Mouse (Mus musculus): Measurements from ENCODE around the gene Ubap1.

Gene Ubap1

DNA sequence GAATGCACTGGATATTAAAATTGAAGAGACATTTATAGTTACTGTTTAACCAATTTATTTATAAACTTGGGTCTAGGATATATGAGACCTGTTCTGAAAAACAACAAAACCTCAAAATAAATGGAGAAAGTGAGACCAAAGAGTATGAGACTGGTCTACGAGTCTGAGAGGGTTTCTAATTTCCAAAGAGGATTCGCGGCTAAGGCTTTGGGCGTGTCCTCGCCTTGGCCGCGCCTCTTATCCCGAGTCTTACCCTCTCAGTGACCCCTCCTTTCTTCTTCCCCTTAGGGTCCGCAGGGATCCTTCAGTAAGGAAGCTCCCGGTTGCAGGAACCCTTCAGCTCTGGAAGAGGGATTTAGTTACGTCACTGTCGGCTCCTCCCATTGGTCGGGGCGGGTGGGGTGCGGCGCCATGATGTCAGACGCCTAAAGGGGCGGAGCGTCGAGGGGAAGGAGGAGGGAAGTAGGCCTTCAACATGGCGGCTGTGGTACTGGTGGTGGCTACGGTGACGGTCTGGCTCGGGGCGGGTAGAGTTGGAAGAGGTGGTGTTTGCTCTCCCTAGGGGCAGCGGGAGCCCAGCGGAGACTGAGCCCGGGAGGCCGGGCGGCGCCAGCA, at the start of gene Ubap1:
Gene Ubap1, plus strand, starts transcription at position 413 of the 615 bp plus-strand sequence.
- peak; percentile 99 for DNase-seq (ENCODE audit: inconsistent ontology term)

DNA sequence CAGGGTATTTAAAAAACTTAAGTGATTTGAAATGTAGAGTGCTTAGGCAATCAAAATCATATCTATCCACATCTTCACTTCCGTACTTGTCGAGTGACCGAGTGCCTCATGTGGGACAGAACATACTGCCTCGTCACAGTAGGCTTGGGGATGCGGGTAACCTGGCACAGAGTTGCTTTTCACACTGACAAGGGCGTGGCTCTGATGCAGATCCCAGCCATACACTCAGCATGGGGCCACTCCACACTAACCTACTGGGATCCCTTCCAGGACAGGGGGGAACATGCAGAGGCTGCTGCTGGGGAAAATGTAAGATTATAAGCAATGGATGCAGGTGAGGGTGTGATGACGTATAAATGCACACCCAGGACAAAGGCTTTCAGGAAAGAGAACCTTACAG, 45.1 kb upstream of the Ubap1 start:
- no peak for DNase-seq (ENCODE audit: inconsistent ontology term)

- DNase-seq (ENCODE audit: inconsistent ontology term), result no peak
Observed at GRCm38 (mm10) chr4:41304302-41304701, 44.5 kb upstream of the Ubap1 start.

- no peak for DNase-seq (ENCODE audit: inconsistent ontology term)
Observed at GRCm38 (mm10) chr4:41307406-41307805, 41.4 kb upstream of the Ubap1 start.

- no peak for DNase-seq (ENCODE audit: inconsistent ontology term)
Observed at GRCm38 (mm10) chr4:41310567-41311563, 37.9 kb upstream of the Ubap1 start.

DNA sequence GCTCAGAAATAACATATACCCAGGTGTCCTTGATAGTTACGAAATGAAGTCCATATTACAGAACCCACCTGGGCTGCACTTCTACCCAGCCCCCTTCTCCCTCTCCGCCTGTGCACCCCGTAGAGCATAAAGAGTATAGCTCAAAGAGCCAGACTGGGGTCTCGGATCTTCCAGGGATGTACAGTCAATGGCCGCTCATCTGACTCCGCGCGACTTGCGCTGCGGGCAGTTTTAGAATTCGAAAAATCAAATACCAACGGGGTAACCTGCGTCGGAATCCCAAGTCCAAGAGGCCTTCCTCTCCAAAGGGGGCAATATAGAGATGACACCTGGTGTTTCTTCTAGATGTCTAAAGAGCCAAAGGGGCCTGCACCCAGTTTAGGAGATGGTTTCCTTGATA, 35.1 kb upstream of the Ubap1 start:
- DNase-seq (ENCODE audit: inconsistent ontology term), result no peak

DNA sequence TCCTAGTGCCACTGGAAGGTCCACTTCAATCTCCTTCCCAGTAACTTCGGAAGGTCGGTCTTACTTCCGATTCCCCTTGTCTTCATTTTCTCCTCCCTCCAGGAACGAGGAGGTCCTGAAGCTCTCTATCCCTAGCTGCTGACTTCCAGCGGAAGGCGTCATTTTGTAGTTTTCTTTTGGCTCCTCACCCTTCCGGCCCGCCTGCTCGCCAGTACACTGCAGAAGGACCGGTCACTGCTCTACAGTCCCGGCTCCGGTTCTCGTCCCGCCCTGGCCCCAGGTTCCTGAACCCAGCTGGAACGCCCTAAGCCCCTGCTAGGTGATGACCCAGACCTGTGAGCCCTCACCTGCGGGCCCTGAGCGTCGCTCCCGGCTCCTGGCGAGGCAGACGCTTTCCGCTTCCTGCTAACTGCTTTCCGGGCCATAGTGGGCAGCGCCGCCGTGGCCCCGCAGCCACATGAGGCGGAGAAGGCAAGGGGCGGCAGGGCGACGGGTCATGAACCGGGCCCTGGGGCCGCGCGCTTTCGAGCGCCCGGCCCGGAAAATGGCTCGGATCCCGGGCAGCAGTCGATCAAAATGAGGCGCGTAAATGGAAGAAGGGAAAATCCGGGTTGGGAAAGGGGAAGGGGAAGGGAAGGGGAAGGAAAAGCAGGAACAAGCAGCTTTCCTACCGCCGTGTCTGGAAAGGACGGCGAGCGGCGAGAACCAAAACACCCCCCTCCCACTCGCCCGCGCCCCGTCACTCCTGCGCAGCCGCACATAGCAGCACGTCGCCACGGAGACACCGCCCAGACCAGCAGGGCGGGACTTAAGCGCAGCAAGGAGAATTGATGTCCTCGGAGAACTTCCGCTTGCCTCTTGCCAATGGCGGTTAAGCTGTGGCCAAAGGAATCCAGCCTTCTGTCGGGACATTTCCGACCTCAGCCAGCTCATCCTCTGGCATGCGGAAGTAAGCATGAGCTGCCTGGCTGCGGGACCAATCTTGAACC, 34.4 kb upstream of the Ubap1 start, which contains the start of gene Dcaf12:
Gene Dcaf12, minus strand, starts transcription at position 749 of the 989 bp plus-strand sequence.
- DNase-seq (ENCODE audit: inconsistent ontology term), result peak; percentile 98

DNA sequence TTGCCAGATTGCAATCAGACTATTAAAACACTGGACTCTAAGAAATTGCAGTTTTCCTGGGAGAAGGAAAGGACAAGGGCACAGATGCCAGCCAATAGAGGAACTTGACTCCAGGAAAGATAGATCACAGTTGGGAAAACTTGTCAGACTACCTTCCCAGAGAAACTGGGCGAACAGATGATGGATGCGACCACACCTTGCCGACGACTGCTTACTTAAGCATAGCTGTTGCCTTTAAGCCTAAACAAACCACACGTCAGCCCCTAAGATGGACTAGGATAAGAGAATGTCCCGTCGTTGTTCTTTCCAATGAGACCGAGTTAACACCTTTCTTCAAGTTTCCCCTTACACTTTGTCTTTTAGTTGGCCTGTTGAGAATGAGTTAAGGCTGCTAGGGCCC, 33.6 kb upstream of the Ubap1 start:
- DNase-seq (ENCODE audit: inconsistent ontology term), result no peak

GRCm38 (mm10) chr4:41318267-41318666, 30.5 kb upstream of the Ubap1 start:
- no peak for DNase-seq (ENCODE audit: inconsistent ontology term)

- no peak for DNase-seq (ENCODE audit: inconsistent ontology term)
Observed at GRCm38 (mm10) chr4:41320971-41321370, 27.8 kb upstream of the Ubap1 start.

DNA sequence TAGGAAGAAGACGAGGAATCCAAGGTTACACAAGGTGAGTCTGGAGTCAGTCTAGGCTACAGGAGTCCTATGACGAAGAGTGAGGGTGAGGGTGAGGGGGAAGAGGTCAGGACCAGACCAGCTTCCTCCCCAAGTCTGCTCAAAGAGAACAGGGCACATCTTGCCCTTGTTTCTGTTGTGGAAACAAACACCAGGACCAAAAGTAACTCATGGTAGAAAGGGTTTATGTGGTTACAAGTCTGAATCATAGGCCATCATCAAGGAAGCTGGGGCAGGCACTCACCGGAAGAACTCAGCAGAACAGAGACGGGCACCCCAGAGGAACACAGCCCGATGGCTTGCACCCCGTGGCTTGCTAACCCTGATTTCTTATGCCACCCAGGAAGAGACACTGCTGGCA, 21.9 kb upstream of the Ubap1 start:
- DNase-seq (ENCODE audit: inconsistent ontology term), result no peak

GRCm38 (mm10) chr4:41329481-41329880, 19.3 kb upstream of the Ubap1 start:
- no peak for DNase-seq (ENCODE audit: inconsistent ontology term)

DNA sequence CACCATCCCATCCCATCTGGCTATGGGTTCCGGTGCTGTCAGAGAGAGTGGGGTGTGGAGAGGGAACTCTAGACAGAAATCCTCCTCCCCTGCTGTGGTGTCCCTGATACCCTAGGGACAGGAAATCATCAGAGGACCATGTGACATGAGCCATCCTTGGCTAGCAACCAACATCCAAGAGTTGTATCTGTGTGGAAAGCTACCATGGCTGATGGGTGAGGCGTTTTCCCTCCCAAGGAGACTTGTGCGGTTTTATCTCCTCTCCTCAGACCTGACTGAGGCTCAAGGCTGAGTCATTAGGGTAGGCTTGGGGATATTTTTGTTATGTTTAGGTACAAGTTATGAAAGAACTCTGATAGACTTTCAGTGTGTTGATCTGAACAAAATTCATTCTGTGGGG, 17.7 kb upstream of the Ubap1 start:
- DNase-seq (ENCODE audit: inconsistent ontology term), result no peak

DNA sequence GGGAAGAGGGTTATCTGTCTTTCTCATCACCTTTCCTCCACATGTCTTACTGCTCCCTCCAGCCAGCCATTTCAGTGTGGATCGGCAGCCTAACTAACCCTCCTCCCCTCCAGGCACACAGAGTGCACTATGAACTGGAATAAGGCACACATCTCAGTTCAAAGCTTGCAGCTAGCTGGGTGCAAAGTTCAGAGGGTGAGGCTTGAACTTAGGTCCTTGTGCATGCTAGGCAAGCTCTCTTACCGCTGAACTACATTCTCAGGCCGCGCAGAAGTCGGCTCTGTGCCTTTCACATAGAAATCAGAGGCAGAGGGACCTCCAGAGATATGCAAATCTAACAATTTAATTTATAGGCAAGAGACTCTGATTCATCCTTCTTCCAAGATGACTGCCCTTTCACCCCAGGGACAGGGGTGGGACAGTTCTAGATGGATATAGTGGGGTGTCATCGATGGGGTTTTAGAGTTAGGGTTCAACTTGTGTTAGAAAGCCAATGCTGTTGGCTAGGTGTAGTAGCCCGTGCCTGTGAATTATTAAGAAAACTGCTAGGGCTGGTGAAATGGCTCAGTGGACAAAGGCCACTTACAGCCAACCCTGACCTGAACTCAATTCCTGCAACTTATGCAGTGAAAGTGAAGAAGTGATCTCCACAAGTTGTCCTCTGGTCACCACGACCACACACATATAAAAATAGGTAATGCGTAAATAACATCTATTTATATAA, 16.9 kb upstream of the Ubap1 start:
- DNase-seq (ENCODE audit: inconsistent ontology term), result no peak

GRCm38 (mm10) chr4:41336546-41336945, 12.2 kb upstream of the Ubap1 start:
- DNase-seq (ENCODE audit: inconsistent ontology term), result no peak

DNA sequence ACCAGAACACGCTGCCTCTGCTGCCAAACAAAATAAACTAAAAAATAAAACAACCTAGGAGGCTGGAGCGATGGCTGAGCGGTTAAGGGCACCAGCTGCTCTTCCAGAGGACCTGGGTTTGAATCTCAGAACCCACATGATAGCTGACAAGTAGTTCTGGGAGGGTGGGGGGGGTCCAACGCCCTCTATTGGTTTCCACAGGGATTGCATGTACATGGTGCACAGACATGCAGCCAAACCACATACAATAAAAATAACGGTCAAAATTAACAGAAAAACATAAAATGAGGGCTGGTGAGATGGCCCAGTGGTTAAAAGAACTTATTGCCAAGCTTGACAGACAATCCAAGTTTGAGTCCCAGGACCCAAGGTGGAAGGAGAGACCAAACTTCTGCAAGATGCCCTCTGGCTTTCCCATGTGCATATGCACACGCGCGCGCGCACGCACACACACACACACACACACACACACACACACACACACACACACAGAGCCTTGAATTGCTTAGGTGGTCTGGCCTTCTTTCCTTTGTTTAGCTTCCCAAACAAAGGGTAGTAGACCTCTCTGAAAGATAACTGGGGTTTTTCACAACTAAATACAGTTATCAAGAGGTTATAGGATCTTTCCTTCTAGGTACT, 7.8 kb upstream of the Ubap1 start:
- no peak for DNase-seq (ENCODE audit: inconsistent ontology term)

DNA sequence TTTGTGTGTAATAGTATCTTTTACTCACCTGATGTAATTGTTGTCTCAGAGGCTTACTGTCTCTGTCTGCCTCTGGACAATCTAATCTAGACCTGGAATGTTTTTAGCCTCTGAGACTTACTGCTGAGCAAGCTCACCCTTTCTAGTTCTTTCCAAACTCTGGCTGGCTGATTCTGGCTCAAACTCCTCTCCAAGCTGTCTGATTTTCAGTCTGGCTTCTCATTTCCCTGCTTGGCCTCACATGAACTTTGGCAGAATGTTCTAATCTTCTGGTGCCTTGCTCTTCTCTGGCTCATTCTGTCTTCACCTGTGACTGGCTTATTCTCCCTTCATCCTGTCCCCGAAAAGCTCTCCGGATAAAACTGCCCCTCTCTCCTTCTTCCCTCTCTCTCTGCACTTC, 2.8 kb upstream of the Ubap1 start:
- no peak for DNase-seq (ENCODE audit: inconsistent ontology term)

DNA sequence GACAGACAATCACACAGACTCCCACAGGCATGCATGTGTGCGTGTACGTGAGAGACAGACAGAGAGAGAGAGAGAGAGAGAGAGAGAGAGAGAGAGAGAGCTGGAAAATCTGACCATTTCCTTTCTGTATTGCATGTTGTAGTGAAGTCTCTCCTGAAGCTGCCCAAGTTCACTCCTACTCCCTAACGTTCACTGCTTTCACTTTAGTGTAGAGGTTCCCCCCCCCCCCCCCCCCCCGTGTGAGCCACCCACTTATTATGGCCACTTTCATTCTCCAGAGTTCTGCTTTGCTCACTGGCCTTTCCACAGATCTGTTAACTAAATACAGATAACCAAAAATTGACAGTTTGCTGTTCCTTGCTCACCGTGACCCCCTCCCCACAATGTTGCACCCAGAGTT, 957 bp upstream of the Ubap1 start:
- DNase-seq (ENCODE audit: inconsistent ontology term), result peak; percentile 52

DNA sequence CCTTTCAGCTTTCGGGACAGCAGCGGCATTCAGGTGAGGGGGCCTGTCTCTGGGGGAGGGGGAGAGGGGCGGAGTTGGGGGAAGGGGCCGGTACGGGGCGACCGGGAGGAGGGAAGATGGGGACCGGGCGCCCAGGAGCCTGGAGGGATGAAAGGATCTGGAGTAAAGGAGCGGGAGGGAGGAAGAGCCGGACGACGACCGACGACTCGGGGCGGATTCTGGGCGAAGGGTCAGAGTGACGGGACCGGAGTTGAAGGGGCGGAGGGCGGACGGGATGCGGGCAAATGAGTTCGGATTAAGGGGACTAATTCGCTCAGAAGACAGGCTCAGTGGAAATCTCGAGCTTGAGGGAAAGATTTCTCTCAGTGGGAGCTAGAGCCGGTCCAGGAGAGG, 399 bp downstream of the Ubap1 start:
- DNase-seq (ENCODE audit: inconsistent ontology term), result no peak

DNA sequence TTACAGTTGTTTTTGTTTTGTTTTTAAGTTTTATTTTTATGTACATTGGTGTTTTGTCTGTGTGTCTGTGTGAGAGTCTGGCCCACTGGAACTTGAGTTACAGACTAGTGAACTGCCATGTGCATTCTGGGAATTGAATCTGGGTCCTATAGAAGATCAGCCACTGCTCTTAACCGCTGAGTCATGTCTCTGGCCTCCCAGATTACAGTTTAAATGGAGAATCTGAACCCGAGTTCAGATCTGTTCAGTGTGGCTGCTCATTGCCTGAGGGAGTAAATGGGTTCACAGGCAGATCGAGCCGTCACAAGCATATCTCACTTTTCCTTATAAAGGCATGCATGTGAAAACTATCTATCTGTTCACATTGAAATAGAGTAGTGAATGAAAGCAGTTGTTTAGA, 4.0 kb downstream of the Ubap1 start:
- no peak for DNase-seq (ENCODE audit: inconsistent ontology term)

DNA sequence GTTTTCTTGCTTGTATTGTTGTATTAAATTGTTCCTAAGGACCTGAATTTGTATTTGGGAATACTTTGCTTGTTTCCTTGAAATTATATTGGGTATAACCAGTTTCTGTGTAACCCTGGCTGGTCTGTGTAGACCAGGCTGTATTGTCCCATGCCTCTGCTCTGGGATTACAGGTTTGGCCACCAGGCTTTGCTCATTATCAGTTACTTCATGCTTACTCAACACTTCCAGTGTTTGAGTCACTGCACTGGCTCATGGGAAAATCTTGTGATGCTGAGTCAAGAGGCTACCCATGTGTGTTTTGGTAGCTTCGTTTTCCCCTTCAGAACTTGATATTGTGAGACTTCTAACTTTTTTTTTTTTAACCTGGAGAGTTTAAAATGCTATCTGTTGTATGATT, 4.5 kb downstream of the Ubap1 start:
- DNase-seq (ENCODE audit: inconsistent ontology term), result no peak

Data from Muller cell, postnatal 12 days (primary cell).